Mouse (Mus musculus): ENCODE data around the gene Adcy7.

Adcy7 gene

DNA sequence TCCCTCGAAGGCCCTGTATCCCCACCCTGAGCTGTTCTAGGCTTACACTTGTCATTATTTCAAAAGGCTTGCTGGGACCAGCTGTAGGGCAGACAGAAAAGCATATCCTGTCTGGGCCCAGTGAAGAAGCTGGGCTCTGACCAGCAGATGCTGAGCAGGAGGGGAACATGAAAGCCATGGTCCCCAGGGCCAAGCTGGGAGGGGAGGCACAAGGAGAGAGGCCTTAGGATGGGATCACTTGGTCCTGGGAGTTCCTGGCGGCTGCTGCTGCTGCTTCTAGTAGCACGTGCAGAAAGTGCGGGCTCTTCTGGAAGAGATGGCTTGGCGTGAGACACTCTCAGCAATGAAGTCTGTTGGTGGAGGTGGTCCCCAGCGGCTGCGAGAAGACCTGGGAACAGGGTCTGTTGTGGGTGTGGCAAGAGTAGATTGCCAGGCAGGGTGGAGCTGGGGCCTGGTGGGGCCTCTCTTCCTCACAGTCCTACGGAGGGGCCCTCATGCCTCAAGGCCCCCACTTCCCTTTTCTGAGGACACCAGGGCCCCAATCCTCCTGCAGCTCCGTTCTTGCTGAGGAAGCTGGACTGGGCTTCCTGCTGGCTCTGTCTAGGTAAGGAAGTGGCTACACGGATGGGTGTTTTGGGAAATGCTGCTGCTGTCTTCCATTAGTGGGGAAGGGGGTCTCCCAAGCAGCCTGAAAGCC is 27.9 kb downstream of the Adcy7 start:
- DNase-seq (ENCODE audit: low spot score), result no peak

DNA sequence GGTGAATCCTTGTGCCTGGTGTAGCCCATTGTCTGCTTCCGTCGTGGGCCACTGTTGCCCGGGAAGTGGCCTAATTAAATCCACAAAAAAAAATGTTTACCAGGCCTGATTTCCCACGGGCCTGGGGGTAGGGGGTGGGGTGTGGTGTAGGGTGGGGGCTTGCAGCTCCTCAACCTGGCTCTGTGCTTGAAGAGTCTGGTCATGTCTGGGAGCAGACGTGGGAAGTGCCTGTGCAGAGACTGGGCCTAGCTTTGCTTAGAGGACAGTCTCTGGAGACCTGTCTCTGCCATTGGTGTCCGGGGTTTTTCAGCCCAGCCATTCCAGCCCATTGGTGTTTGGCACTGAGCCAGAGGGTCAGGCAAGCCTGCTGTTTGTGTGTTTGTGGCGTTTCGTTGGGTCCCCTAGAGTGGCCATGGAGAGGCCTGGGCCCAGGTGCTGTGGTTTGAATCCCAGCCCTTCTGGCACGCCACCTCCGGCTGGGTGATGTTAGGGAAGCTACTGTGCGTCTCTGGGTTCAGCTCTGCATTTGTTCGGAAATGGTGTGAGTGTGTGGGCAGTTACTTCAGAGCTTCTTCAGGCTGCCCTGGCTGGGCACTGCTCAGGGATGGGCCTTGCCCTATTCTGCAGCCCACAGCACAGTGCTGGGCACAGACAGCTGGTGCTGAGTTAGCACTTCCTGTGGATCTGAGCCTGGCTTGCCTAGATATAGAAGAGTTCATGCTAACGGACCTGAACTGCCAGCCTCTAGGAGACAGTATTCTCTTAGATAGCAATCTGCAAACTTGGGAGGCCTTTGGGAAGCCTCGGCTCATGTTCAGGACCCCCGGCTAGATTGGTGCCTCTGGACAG is 29.6 kb downstream of the Adcy7 start:
- DNase-seq (ENCODE audit: low spot score), result no peak

DNA sequence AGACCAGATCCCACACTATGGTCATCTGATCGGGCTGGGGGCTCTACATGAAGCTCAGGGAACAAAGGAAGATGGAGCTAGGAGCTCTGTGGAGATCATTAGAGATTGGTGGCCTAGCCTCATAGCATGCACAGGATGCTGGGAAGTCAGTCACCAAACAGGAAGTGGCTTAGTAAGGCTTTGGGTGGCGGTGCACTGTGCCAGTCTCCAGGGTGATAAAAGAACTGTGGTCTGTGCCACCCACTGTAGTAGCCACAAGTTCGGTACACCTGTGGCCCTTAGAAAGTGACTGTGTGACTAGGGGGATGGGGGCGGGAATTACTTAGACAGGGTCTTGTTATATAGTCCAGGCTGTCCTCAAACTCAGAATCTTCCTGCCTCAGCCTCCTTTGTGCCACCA is 33.6 kb downstream of the Adcy7 start:
- DNase-seq (ENCODE audit: low spot score), result no peak

DNA sequence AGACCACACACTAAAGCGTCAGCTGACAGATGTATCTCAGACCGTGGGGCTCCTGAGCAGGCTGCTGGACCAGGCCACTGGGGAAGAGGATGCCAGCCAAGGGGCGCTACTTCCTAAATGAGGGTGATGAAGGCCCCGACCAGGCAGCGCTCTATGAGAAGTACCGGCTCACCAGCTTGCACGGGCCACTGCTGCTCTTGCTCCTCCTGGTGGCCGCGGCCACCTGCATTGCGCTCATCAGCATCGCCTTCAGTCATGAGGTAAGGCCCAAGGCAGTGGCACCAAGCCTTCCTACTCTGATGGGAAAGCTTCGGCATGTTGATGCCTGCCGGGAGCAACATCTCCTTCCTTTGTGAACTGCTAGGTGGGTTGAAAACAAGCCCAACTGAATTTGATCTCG is 34.3 kb downstream of the Adcy7 start:
- peak; percentile 31 for DNase-seq (ENCODE audit: low spot score)

DNA sequence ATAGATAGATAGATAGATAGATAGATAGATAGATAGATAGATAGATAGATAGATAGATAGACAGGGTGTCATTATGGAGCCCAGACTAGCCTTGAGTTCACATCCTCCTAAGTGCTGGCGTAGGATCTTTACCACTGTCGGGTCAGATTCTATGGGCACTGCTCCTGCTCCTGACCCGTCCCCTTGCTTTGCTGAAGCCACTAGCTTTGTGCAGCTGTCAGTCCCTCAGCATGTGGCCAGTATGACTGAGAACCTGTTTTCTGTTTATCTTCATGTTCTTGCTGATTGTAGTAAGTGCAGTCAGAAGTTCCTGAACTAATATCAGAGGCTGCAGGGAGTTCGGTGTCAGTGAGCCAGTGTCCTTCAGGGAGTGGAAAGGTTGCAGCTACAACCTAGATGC is 35.5 kb downstream of the Adcy7 start:
- no peak for DNase-seq (ENCODE audit: low spot score)

DNA sequence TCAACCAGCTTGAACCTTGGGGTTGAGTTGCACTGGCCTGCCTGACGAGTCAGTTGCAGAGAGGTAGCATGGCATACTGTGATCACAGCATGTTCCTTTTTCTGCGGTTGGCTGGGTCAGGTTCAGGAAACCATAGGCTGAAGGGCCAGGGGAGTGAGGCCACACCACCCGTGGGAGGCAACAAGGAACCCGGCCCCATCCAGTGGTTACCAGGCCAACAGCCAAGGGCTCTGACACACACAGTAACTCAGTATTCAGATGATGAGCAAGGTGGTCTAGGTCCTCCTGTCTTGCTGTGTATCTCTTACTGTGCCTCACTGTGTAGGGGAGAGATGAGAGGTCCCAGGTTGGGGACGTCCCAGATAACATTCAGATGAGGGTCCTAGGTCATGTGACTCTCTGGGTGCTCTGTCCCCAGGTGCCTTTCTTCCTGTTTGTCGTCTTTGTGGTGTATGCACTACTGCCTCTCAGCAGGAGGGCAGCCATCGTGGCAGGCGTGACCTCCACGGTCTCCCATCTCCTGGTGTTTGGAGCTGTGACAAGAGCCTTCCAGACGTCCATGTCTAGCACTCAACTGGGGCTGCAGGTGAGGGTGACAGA is 37.2 kb downstream of the Adcy7 start:
- DNase-seq (ENCODE audit: low spot score), result no peak

DNA sequence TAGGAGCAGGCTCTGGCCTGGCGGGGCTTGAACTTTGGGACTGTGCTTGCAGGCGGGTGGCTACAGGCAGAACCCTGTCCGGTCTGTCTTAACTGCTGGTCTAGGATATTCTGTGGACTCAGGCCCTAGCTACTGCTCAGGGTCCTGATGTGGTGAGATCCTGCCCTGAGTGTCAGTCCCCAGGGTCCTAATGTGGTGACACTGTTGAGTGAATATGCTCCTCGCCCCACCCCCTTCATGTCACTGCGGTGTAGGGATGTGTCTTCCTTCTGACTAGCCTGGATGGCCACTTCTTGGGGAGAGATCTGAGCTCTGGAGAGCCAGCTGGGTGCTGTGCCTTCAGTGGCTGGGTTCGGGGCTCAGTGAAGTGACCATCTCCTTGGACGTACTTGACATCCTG is 37.7 kb downstream of the Adcy7 start:
- no peak for DNase-seq (ENCODE audit: low spot score)

DNA sequence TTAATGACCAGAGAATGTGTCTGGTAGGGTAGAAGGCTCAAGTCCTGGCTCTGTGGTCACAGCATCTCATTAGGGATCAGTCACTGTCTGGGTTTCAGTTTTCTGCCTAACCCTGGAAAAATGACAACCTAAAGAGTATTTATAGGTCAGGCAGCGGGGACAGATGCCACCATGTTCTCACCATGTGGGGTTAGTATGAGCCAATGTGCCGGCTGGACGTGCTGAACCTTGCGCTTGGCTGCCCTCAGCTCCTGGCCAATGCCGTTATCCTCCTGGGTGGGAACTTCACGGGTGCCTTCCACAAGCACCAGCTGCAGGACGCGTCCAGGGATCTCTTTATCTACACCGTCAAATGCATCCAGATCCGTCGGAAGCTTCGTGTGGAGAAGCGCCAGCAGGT is 38.1 kb downstream of the Adcy7 start:
- no peak for DNase-seq (ENCODE audit: low spot score)

DNA sequence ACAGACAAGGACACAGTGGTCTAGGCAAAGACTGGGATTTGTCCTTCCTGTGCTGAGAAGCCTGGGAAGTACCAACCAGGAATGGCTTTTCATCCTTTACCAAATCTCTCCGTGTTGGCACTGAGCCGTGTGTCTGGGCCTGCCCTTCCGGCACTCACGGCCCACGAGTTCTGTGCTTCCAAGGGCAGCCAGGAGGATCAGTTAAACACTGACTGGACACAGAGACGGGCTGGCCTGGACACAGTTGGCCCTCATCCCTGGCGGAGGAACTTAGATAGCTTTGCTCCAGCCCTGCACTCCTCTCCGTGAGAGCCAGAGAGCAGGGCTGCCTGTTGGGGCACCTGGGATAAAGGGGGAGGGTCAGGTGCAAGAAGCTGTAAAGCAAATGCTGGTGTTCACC is 40.8 kb downstream of the Adcy7 start:
- no peak for DNase-seq (ENCODE audit: low spot score)

DNA sequence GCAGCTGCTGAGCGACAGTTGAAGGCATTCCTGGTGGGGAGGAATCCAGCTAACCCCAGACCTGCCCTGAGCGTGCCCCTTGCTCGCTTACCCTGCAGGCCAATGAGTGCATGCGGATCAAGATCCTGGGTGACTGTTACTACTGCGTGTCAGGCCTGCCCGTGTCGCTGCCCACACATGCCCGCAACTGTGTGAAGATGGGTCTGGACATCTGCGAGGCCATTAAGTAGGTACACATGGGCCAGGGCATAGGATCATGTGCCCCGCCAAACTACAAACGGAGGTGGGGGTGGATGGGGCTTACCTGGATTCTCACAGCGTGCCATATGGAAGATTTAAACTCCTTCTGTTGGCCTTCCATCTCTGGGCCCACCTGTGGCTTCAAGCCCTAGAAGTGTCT is 41.8 kb downstream of the Adcy7 start:
- DNase-seq (ENCODE audit: low spot score), result no peak

DNA sequence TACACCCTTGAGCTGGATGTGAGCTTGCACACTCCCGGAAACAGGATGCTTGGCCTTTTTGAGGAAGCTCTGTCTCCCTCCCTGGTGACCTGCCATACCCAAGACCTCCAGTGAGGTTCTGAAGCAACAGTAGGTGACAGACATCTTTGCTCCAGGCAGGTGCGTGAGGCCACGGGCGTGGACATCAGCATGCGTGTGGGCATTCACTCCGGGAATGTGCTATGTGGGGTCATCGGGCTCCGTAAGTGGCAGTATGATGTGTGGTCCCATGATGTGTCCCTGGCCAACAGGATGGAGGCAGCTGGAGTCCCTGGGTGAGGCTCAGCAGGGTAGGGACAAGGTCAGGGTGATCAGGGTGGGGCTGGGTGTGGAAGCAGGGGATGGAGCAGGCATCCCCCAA is 43.1 kb downstream of the Adcy7 start:
- DNase-seq (ENCODE audit: low spot score), result no peak

DNA sequence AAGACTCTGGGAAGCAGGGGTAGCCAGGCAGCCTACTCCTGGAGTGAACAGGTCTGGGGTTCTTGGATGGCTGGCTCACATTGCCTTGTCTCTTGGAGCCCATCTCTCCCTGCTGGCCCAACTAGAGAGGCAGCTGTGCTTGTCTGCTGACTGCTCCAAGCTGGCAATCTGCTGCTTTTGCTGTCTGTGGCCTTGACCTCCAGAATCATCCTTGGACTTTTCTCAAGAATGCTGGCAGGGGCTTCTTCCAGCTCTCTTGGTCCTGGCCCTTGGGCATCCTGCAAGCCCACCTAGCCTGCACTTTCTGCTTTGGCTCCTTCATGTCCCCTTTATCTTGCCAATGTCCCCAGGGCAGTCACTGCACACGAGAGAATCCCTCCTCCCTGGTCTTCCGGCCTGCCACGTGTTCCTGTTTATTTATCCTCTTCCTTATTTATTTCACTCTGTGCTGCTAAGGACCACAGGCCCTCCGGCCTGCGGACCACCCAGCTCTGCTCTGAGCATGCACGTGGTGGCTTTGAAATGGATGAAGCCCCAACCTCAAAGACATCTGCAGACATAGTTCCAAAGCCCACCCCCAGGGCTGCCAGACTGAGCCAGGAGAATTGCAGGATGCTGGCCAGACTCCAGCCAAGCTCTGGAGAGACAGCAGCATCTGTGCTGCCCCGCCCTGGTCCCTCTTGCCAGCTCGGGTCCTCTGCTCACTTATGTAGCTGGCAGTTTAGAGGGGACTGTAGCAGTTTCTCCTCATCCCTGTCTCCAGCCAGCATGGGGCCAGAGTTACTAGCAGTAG is 44.1 kb downstream of the Adcy7 start:
- no peak for DNase-seq (ENCODE audit: low spot score)

DNA sequence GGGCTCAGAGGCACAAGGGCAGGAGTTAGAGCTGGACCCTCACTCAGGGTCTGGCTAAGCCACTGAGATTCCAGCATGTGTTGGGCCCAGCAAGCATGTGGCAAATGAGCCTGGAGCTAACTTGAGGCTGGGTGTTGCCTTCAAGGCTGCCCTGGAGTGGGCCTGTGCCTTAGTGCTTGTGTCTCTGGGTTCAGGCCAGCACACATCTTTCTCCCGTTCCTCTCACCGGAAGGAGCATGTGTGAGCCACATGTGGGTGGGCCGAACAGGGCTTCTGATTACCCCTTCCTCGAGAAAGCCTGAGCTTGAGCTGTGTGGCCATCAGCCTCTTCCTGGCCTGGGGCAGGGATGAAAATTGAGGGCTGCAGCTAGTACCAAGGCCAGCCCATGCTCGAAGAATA is 45.1 kb downstream of the Adcy7 start:
- DNase-seq (ENCODE audit: low spot score), result no peak

DNA sequence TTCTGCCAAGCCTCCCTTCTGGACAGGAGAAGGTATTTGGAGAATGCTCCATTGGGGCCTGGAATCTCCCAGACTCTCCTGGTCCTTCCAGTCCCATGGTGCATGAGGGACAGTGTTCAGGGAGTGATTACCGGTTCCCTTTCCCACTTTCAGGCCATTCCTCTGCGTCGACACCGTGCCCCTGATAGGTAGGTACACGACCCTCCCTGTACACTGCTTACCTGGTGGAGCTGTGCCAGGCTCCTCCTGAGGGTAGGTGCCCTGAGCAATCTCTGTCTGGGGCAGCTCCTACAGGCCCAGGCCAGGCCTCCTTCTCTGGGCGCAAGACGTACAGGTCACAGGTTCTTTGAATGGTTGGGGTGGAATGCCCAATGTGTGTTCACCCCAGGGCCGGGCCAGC is 45.9 kb downstream of the Adcy7 start:
- no peak for DNase-seq (ENCODE audit: low spot score)

DNA sequence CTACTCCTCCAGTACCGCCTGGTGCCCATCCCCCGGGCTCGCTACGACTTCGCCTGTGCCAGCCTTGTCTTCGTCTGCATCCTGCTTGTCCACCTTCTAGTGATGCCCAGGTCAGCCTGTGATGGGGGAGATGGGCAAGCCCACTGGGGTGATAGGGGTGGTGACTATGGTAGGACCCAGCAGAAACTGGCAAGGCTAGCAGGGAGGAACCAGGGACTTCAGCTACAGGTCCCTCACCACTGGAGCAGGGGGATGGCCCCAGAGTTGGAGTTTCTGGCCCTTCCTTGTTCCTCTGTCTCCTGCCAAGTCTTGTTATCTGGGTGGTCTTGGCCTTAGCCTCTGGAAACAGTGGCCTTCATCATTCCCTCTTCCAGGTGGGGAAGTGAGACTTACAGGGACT is 47.9 kb downstream of the Adcy7 start:
- DNase-seq (ENCODE audit: low spot score), result no peak

DNA sequence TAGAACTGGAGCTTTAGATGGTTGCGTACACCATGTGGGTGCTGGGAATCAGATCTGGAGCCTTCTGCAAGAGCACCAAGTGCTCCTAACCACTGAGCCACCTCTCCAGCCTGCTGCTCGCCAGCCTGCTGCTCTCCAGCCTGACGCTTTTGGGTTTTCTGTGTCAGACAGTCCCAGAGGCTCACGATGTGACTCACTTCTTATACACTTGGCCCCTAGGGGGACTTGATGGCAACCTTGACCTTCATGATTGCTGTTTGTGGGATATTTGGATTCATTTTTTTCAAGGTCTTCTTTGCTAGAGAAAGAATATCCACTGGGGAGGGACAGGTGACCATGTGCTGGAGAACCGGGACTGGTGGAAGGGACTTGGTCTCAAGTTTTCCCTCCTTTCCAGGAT is 49.2 kb downstream of the Adcy7 start:
- no peak for DNase-seq (ENCODE audit: low spot score)

DNA sequence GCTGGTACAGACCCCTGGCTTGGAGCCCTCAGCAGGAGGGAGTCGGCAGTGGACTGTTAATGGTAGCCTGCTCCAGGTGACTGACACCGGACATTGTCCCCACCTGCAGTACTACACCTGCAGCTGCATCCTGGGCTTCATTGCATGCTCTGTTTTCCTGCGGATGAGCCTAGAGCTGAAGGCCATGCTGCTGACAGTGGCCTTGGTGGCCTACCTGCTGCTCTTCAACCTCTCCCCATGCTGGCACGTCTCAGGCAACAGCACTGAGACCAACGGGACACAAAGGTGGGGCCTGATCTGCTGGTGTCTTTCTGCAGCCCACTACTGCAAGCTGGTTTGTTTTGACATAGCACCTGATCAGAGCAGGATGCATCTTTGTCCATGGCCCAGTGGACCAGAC is 51.3 kb downstream of the Adcy7 start:
- DNase-seq (ENCODE audit: low spot score), result no peak

DNA sequence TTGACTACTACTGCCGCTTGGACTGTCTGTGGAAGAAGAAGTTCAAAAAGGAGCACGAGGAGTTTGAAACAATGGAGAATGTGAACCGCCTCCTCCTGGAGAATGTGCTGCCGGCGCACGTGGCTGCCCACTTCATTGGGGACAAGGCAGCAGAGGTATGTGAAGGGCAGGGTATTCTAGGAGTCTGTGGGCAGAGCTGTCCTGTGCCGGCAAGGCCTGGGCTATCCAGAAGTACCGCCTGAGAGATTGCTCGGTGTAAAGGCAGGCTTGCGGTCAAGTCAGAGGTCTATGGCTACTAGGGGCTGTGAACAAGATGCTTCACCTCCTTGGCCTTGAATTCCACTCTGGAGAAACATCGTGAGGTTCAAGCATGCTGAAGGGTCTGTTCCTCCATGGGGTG is 52.6 kb downstream of the Adcy7 start:
- DNase-seq (ENCODE audit: low spot score), result no peak

DNA sequence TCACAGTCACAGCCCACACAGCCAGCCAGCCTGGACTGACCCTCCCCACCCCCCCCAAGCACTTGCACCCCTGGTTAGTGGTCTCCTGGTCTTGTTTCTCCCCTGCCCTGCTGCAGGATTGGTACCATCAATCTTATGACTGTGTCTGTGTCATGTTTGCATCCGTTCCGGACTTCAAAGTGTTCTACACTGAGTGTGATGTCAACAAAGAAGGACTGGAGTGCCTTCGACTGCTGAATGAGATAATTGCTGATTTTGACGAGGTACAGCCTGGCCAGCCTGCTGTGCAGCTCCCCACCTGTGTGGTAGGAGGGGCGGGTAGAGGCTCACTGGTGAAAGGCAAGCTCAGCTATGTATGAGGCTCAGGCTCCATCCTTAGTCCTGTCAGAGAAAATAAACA is 53.0 kb downstream of the Adcy7 start:
- no peak for DNase-seq (ENCODE audit: low spot score)

DNA sequence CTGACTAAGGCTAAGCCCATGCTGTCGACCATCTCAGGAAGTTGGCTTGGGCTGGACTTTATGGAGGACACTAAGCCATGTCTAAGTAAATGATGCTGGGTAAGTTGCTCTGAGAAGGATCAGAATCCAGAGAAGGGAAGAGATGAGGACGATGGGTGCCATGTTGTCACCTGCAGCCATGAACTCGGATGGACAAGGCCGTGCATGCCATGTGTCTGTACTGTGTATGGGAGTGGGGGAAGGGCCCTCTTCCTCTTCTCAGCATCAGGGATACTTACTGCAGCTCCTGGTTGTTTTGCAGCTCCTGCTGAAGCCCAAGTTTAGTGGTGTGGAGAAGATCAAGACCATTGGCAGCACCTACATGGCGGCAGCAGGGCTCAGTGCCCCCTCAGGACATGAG is 53.6 kb downstream of the Adcy7 start:
- no peak for DNase-seq (ENCODE audit: low spot score)

DNA sequence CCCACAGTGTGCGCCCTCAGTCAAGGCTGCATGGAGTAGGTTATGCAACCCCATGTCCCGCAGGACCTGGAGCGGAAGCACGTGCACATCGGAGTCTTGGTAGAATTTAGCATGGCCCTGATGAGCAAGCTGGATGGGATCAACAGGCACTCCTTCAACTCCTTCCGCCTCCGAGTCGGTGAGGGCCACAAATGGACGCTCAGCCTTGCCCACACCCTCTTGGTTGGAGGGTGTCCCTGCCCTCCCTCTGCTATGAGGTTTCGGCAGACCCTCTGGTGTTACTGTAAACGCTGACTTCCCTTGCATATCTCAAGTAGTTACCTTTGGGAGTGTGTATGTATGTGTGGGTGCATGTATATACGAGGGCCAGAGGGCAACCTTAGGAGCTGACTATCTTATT is 54.1 kb downstream of the Adcy7 start:
- no peak for DNase-seq (ENCODE audit: low spot score)

DNA sequence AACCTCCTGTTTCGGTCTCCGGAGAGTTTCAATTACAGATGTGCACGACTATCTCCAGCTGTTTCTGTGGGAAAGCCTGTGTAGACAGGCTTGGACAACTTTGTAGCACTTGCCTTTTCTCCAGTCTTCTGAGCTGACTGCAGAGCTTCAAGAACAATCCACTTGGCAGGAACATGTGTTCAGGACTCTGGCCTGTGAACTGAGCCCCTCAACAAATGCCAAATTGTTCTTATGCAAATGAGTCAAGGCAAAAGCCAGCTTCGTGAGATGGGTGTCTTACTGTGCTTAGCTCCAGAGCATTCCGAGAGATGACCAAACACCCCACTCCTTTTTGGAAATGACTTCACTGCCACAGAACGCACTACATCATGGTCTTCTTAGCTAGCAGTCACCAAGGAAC is 56.5 kb downstream of the Adcy7 start:
- DNase-seq (ENCODE audit: low spot score), result no peak

DNA sequence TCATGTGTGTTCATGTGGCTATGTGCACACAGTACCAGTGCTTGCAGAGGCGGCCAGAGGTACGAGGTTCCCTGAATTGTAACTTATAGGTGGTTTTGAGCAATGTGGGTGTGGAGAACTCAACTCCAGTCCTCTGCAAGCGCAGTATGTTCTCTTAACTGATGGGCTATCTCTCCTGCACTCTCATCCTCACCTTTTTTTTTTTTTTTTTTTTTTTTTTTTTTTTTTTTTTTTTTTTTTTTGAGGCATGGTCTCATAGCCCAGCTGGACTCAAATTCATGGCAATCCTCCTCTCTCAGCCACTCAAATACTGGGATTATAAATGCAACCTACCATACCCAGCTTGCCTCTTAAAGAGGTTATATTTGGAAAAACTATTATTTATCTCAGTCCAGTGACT is 58.6 kb downstream of the Adcy7 start:
- no peak for DNase-seq (ENCODE audit: low spot score)
